ENCODE assay signal across 15 mouse cellular contexts in genomic region chr10:107231421-107232010, GRCm38 (mm10). TPM values are rescaled to one million over a fixed set of nuclear protein-coding genes. Genes with fewer than 3 reads are reported as not detected.
"Had no signal": no experiment of that assay in that cellular context is flagged by ENCODE, and none has a peak within 500 bp of the region (broad histone marks: within the 10 kb centered on the region; RNA-seq: fewer than 3 reads in every experiment).

No protein-coding gene starts in this region.

- DNase-seq: lung, adult 2 months; lung, postnatal 14 days; lung, postnatal 36 days; right cerebral cortex, postnatal 14 days; thymus, adult 2 months; thymus, postnatal 25 days; thymus, postnatal 4 days had no signal

- ATAC-seq: lung, postnatal 0 days; midbrain, embryonic 13.5 days; midbrain, embryonic 15.5 days had no signal

RNA-seq across cellular contexts. Expression of gene Lin7a, which starts 40.0 kb away (rescaled TPM):
- total RNA-seq: megakaryocyte progenitor cell, adult 5-6 weeks; monocyte, adult 5-6 weeks; neutrophil, adult 5-6 weeks had no signal
- polyA plus RNA-seq: lung, adult 2 months; macrophage; spleen, adult 2 months; thymus, adult 2 months had no signal
